Mouse (Mus musculus) layer of hippocampus, adult 2 months (tissue): ENCODE results near the gene Stox2. TPM values are rescaled to one million over a fixed set of nuclear protein-coding genes. Genes with fewer than 3 reads are reported as not detected.

Experiments
- DNase-seq, 2 experiments: peaks; one replicate each; pipeline ENCODE4 v3.0.0; 2022; ENCODE audit warnings: low spot score in 2 of 2
- H3K27ac ChIP-seq: fragments of 200-600 bp; 2 replicates; pipeline ENCODE4 v1.8.1; 2022
- H3K4me3 ChIP-seq: fragments of 200-600 bp; 2 replicates; pipeline ENCODE4 v1.8.1; 2022; ENCODE audit warnings: mild to moderate bottlenecking
- CTCF ChIP-seq: fragments of 200-600 bp; conservative IDR thresholded peaks from 2 replicates; pipeline ENCODE4 v1.8.1; 2022; ENCODE audit warnings: antibody characterized with exemption, mild to moderate bottlenecking, moderate library complexity
- total RNA-seq, 2 experiments: library from RNA; stranded (reverse); gene quantifications; 2 replicates each; pipeline ENCODE4 v1.2.3; 2021

Gene Stox2
- total RNA-seq, 2 experiments from 2014 or later, result 85.3 to 86.3 TPM

DNA sequence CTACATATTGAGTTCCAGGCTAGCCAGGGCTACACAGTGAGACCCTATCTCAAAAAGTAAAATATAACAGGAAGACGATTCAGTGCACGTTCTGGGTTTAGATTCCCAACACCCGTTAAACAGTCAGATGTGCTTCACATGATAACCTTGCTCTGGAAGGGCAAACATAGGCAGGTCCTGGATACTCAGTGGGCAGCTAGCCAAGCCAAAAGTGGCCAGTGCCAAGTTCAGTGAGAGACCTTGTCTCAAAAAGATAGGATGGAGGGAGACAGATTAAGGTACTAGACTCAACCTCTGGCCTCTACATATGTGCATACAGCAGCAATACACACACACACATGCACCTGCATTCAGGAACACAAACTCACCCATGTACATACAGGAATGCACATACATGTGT lies 56.7 kb downstream of the Stox2 start:
- no peak for TF ChIP-seq CTCF
- no peak for DNase-seq
- no peak overlapping the region for H3K27ac ChIP-seq

DNA sequence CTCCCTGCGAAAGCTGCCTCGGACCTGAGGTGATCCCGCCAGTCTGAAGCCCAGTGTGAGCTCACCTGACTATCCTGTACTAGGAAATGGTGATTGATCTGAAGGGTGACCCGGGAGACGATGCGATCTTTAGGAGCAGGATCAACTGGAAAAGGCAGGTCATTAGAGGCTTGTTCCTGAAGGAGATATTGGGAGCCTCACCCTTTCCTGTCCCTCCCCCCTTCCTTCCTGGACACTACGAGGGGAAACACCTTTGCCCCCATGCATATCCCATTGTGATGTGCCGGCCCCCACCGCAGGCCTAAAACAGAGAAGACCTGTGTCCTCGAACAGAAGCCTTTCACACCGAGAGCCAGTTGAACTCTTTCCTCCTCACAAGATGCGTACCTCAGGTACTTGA lies 58.0 kb downstream of the Stox2 start:
- DNase-seq, result no peak
- TF ChIP-seq CTCF, result no peak
- Histone ChIP-seq H3K27ac (no peak overlapping the region), H3K4me3 (no peak overlapping the region)

More for the DNA sequence above, 56.7 kb downstream of the Stox2 start:
- H3K4me3 ChIP-seq, result no peak overlapping the region

DNA sequence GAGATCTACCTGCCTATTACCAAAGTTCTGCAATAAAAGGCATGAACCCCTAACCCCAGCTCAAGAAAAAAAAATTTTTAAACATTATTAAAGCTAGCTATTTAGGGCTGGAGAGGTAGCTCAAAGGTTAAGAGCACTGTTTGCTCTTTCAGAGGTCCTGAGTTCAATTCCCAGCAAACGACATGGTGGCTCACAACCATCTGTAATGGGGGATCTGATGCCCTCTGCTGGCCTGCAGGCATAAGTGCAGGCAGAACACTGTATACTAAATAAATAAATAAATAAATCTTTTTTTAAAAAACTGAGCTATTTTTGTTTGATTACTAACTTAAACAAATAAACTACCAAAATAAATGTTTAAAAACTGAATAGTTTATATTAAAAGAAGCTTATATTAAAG lies 60.4 kb downstream of the Stox2 start:
- H3K27ac ChIP-seq, result no peak overlapping the region
- DNase-seq, result no peak
- peak; percentile 72 for TF ChIP-seq CTCF
- H3K4me3 ChIP-seq, result no peak overlapping the region

DNA sequence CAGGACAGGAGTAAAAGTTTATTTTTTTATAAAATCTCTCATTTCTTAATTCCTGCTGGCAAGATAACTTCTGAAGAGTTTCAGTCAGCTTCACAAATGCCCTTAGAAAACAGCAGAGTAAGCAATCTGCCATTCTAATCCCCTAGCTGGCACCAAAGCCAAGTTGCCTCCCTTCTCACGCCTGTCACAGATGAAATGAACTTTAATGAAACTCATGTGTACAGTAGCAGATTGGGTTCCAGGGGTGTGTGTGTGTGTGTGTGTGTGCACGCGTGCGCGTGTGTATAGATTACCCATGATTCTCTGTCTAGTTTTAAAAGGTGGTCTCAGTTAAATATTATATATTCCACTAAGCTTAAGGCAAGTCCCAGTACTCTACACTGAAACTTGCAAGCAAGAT lies 62.0 kb downstream of the Stox2 start:
- no peak for TF ChIP-seq CTCF
- Histone ChIP-seq H3K27ac (no peak overlapping the region), H3K4me3 (no peak overlapping the region)
- DNase-seq, result no peak

DNA sequence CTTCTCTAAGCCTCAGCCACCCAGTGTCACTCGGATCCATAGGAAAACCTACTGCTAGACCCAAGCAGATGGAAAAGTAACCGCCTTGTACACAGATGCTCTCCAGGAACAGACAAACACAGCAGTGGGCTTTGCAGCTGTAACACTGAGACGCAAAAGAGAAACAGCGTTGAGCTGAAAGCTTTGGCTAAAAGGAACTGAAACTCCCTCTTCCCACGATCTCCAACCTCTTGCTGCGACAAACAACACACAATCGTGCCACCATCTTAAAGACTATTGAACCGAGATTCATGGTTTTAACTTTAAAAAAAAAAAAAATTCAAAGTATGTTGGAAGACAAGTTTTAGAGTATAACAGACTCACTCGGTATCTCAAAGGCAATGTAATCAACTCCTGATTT lies 62.5 kb downstream of the Stox2 start:
- DNase-seq, result no peak
- Histone ChIP-seq H3K4me3 (no peak overlapping the region), H3K27ac (no peak overlapping the region)
- TF ChIP-seq CTCF, result no peak

DNA sequence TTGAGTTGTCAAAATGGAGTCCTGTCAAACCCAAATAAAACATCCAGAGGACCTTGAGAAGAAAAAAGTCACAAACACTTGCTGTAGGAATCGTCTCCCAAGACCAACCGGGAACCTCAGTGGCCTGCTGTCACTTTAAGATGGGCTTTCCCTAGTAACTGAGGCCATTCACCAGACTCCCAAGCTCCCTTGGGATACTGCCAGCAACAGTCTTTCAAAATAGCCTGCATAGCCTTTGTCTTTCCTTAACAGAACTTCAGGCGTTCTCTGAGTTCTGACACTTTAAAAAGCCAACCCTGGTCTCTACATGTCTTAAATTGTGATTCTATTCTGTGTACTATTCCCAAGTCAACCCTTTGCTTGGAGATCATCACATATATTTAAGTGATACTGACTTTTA lies 64.9 kb downstream of the Stox2 start:
- DNase-seq, result peak in 1 of 2 experiments; percentile 46
- TF ChIP-seq CTCF, result no peak
- peak overlapping the region; percentile 73 for H3K27ac ChIP-seq
- no peak overlapping the region for H3K4me3 ChIP-seq

DNA sequence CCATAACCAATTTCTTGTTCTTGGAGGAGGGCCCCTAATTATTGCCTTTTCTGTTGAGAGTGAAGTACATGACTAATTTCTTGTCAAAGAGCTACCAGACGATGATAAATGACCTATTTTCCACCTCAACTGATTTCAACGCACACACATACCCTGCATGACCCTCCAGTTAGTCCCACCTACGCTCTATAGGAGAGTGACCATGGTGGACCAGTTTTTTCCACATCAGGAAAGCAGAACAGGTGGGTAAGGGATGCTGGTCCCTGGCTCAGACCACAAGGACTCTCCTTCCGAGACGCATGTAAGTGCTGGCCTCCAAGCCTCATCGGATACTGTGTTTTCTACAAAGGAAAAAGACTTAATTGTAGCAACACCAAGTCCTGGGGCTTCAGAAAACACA lies 65.4 kb downstream of the Stox2 start:
- Histone ChIP-seq H3K4me3 (no peak overlapping the region), H3K27ac (peak overlapping the region; percentile 73)
- no peak for DNase-seq
- TF ChIP-seq CTCF, result no peak

DNA sequence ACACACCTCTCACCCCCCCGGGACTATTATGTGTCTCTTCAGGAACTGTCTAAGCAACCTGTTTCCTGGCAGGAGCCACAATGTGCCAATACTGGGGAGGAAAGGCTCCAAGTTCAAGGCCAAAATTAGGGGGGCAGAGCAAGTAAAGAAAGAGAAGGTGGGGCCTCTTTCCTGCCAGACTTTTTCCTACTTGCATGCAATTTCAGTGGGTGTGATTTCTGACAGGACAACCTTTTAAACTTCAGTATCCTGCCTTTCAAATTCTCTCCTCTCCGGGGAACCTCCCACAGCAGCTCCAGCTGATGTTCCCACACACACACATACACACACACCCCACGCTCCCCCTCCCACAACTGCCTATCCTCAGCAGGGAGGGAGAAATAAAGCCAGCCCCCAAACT lies 66.1 kb downstream of the Stox2 start:
- H3K4me3 ChIP-seq, result no peak overlapping the region
- no peak for TF ChIP-seq CTCF

DNA sequence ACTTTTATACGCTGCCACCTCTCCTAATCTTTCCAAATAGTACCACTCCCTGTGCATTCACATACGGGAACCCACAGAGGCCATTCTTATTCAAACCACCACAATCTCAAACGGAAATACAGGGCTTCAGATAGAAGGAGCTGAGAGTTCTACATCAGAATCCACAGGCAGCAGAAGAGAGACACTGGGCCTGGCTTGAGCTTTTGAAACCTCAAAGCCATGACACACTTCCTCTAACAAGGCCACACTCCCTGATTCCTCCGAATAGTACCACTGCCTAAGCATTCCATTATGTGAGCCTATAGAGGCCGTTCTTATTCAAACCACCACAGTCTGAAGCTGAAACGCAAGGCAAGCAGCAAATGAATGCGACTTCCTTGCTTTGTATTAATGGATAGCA lies 69.5 kb downstream of the Stox2 start:
- H3K4me3 ChIP-seq, result no peak overlapping the region
- no peak for TF ChIP-seq CTCF
- no peak overlapping the region for H3K27ac ChIP-seq
- DNase-seq, result no peak

More for the DNA sequence above, 66.1 kb downstream of the Stox2 start:
- no peak for DNase-seq
- 0 out of 2 replicates have a peak overlapping the region, but pooled peaks have one; percentile 23 for H3K27ac ChIP-seq

DNA sequence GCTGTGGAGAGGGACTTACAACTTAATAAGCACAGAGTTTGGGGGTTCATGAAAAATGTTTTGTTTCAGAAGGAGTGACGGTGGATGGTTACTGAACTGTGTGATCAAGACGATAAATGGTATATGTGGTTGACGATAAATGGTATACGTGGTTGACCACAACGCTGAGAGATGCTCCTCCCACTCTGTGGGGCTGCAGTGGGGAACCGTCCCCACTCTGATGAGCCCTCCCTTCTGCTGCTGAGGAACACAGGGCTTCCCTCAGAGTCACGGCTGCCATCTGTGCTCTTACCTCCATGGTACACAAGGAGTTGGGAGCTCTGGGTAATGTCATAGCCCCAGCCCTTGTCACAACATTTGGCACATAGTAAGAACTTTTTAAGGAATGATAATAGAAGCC lies 72.4 kb downstream of the Stox2 start:
- H3K27ac ChIP-seq, result no peak overlapping the region
- no peak for TF ChIP-seq CTCF
- no peak for DNase-seq
- H3K4me3 ChIP-seq, result no peak overlapping the region

DNA sequence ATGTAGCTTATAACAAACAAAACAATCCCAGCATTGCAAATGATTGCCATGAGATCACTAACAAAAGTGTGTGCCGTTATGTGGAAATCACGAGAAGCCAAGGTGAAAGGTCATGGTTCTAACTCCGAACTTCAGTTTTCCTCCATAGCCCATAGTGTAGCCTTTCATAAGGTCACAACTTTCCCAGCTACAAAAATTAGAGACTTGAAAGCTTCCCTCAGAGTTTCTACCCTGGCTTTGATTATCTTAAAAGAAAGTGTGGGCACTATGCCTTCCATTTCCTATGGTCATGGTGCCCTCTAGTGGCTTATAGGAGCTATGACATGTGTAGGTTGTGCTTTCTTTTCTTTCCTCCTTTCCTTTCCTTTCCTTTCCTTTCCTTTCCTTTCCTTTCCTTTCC lies 74.6 kb downstream of the Stox2 start:
- DNase-seq, result peak in 1 of 2 experiments; percentile 23
- peak; percentile 83 for TF ChIP-seq CTCF
- H3K4me3 ChIP-seq, result no peak overlapping the region
- H3K27ac ChIP-seq, result no peak overlapping the region

DNA sequence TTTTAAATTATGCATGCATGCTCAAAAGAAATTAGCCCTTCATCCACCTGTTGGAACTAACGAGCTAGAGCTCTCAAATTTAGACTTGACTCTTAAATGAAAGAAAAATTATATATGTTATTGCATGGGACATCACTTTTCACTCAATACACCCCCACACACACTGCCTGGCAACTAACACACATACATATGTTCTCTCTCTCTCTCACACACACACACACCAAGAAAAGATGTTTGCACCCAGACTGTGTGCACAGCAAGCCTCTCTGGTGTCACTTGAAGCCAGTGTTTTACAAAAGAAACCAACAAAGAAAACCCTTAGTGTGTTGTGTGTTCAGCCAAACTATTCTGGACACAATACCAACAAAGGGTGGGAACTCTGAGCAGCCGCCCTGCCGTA lies 75.1 kb downstream of the Stox2 start:
- DNase-seq, result no peak
- H3K27ac ChIP-seq, result no peak overlapping the region
- no peak for TF ChIP-seq CTCF
- no peak overlapping the region for H3K4me3 ChIP-seq

DNA sequence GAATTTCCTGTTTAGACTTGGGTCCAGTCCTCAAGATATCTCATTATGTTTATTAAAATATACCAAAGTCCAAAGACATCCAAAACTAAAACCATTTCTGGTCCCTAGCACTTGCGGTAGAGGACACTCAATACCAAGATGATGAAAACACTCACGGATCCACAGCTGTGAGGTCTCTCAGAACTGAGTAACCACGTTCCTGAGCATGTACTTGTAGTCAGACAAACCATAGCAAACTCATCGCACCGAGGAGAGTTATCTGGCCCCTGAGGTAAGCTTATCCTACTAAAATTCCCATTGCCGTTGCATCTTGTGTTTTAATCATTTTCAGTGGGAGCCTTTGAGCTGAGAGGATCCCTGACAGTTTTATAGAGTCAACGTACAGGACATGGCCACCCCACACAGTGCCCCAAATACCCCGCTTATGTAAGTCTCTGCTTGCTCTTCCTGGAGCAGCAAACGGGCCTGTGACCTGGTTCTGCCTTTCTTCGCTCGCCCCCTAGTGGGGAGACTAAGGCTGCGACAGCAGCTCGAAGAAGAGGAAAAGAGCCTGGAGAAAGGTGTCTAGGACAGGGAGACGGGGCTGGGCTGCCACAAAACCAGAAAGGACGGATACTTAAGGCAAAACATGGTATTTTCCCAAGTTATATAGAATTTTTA lies 75.6 kb downstream of the Stox2 start:
- peak; percentile 90 to 91 for DNase-seq
- Histone ChIP-seq H3K4me3 (peak overlapping the region; percentile 45), H3K27ac (peak overlapping the region; percentile 67)
- peak; percentile 97 for TF ChIP-seq CTCF

DNA sequence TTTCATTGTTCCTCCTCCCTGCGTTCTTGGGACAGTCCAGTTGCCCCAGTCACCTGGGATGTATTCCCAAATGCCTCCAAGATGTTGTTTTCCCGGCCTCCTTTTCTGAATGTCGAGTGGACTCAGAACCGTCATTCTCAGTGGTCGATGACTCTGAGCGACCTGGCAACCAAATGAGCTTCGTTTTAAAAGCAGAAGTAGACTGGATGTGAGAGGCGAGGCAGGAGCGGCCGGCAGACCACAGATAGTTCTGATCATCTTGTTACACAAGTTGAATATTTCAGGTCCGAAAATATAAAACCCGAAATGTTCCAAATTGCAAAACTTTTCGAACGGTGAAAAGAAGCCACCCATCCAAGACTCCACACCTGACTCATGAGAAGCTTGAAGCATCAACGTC lies 76.2 kb downstream of the Stox2 start:
- TF ChIP-seq CTCF, result no peak
- no peak for DNase-seq
- H3K4me3 ChIP-seq, result no peak overlapping the region
- no peak overlapping the region for H3K27ac ChIP-seq
